In genomic region chr2:53026056-53026769, GRCm38 (mm10) we compare ENCODE assay signal across 12 mouse cellular contexts.
DNase-seq lines count a peak whose midpoint lies in the region; ATAC-seq and TF ChIP-seq lines count a peak whose summit lies in the region.
"Had no signal": no experiment of that assay in that cellular context is flagged by ENCODE, and none has a peak within 500 bp of the region (broad histone marks: within the 10 kb centered on the region; RNA-seq: fewer than 3 reads in every experiment).

No protein-coding gene starts in this region.

- peaks cover 15% of the 10 kb centered on the region for H3K4me1 ChIP-seq in kidney, embryonic 14.5 days (ENCODE audit: control insufficient read depth, insufficient read depth, low read length)
- no peaks in the 10 kb centered on the region; the same call in 1 of the 2 replicates for H3K4me1 ChIP-seq in heart, embryonic 15.5 days (replicated peaks)
- H3K4me1 ChIP-seq in midbrain, postnatal 0 days (ENCODE audit: insufficient read depth, low read length): peaks cover 3% of the 10 kb centered on the region; the same call in 1 of the 2 replicates
- H3K4me1 ChIP-seq: liver, embryonic 13.5 days had no signal

- no peaks in the 10 kb centered on the region for H3K36me3 ChIP-seq in kidney, embryonic 14.5 days (ENCODE audit: control insufficient read depth, insufficient read depth, low read length)
- no peaks in the 10 kb centered on the region for H3K36me3 ChIP-seq in heart, embryonic 15.5 days
- no peaks in the 10 kb centered on the region for H3K36me3 ChIP-seq in midbrain, postnatal 0 days (ENCODE audit: insufficient read depth, low read length)
- H3K36me3 ChIP-seq: liver, embryonic 13.5 days had no signal

- H3K9me3 ChIP-seq in kidney, embryonic 14.5 days (ENCODE audit: control insufficient read depth, low read length): no peaks in the 10 kb centered on the region
- no peaks in the 10 kb centered on the region for H3K9me3 ChIP-seq in heart, embryonic 15.5 days (replicated peaks)
- no peaks in the 10 kb centered on the region for H3K9me3 ChIP-seq in midbrain, postnatal 0 days (ENCODE audit: low read length)
- H3K9me3 ChIP-seq: liver, embryonic 13.5 days had no signal

- no peak overlapping the region for H3K9ac ChIP-seq in kidney, embryonic 14.5 days (ENCODE audit: low read depth, low read length)
- H3K9ac ChIP-seq in heart, embryonic 15.5 days: no peak overlapping the region
- no peak overlapping the region for H3K9ac ChIP-seq in midbrain, postnatal 0 days (replicated peaks; ENCODE audit: low read length, poor library complexity, severe bottlenecking)
- H3K9ac ChIP-seq: liver, embryonic 13.5 days had no signal

- ATAC-seq in kidney, embryonic 14.5 days (ENCODE audit: low FRiP score, low TSS enrichment): no peak
- ATAC-seq in heart, embryonic 15.5 days (replicated peaks; ENCODE audit: insufficient number of reproducible peaks, insufficient read depth, low FRiP score, low read depth): 0 out of 2 replicates have a peak, but pooled peaks have one; percentile 22
- no peak for ATAC-seq in midbrain, postnatal 0 days (ENCODE audit: low FRiP score)
- ATAC-seq: midbrain, embryonic 16.5 days had no signal

- no peak overlapping the region for H3K27ac ChIP-seq in kidney, embryonic 14.5 days (ENCODE audit: low read depth, low read length)
- H3K27ac ChIP-seq in heart, embryonic 15.5 days: peak overlapping the region; percentile 3
- H3K27ac ChIP-seq in midbrain, postnatal 0 days (ENCODE audit: low read depth, low read length): no peak overlapping the region
- H3K27ac ChIP-seq: liver, embryonic 13.5 days had no signal

- no peaks in the 10 kb centered on the region for H3K27me3 ChIP-seq in kidney, embryonic 14.5 days (ENCODE audit: control insufficient read depth, insufficient read depth, low read length)
- H3K27me3 ChIP-seq in heart, embryonic 15.5 days: no peaks in the 10 kb centered on the region
- H3K27me3 ChIP-seq in midbrain, postnatal 0 days (ENCODE audit: insufficient read depth, low read length): no peaks in the 10 kb centered on the region
- H3K27me3 ChIP-seq: liver, embryonic 13.5 days had no signal

- peak; percentile 22 for DNase-seq in cerebellum, adult 8-10 months
- no peak for DNase-seq in cerebellum, adult 11 months
- peak; percentile 48 for DNase-seq in kidney, postnatal 10 days
- DNase-seq in lung, postnatal 14 days: peak; percentile 30
- no peak for DNase-seq in c-Kit-positive CD71-positive TER-119-positive erythroid progenitor cells, embryonic 14.5 days (ENCODE audit: low spot score)
- DNase-seq in midbrain, postnatal 0 days (ENCODE audit: low spot score): no peak
- DNase-seq: adrenal gland, adult 2 months; layer of hippocampus, adult 9-11 months; liver, embryonic 13.5 days had no signal

- H3K4me2 ChIP-seq in kidney, embryonic 14.5 days (replicated peaks; ENCODE audit: low read depth, low read length): no peak overlapping the region
- H3K4me2 ChIP-seq in heart, embryonic 15.5 days: no peak overlapping the region
- H3K4me2 ChIP-seq in midbrain, postnatal 0 days (ENCODE audit: low read depth, low read length, poor library complexity, severe bottlenecking): no peak overlapping the region
- H3K4me2 ChIP-seq: liver, embryonic 13.5 days had no signal

- no peak for TF ChIP-seq CTCF in midbrain, postnatal 0 days (IDR thresholded peaks at IDR 0.05)

- no peak overlapping the region for H3K4me3 ChIP-seq in kidney, embryonic 14.5 days (ENCODE audit: low read length)
- no peak overlapping the region for H3K4me3 ChIP-seq in heart, embryonic 15.5 days
- no peak overlapping the region for H3K4me3 ChIP-seq in midbrain, postnatal 0 days (ENCODE audit: low read depth, low read length)
- H3K4me3 ChIP-seq: liver, embryonic 13.5 days had no signal

- WGBS in kidney, embryonic 14.5 days: 78% methylated on average over 5 of the region's 5 CpGs
- WGBS in heart, embryonic 15.5 days: 52% methylated on average over 5 of the region's 5 CpGs
- 85% methylated on average over 5 of the region's 5 CpGs for WGBS in midbrain, postnatal 0 days

Comparison
In these comparisons a context has a peak if more than half of its experiments do, and no peak if none do; other contexts are left out.
1. DNase-seq: peak in cerebellum, adult 8-10 months (single experiment), kidney, postnatal 10 days (single experiment) and lung, postnatal 14 days (single experiment); none in cerebellum, adult 11 months (single experiment), c-Kit-positive CD71-positive TER-119-positive erythroid progenitor cells, embryonic 14.5 days (single experiment) and midbrain, postnatal 0 days (single experiment).